Mouse (Mus musculus) ES-E14 (cell line): ENCODE data around the gene Rabep1.

Experiments used
- CHD2 ChIP-seq: IDR thresholded peaks from 2 replicates; pipeline ENCODE4 v1.6.1; 2014; ENCODE audit warnings: mild to moderate bottlenecking, low read depth, low read length, inconsistent platforms
- HCFC1 ChIP-seq: IDR thresholded peaks from 2 replicates; pipeline ENCODE4 v1.6.1; 2012; ENCODE audit warnings: low read length, inconsistent platforms, borderline replicate concordance; ENCODE audit not compliant: insufficient read depth
- MAFK ChIP-seq: IDR thresholded peaks from 2 replicates; pipeline ENCODE4 v1.6.1; 2014; ENCODE audit warnings: mild to moderate bottlenecking, low read depth, low read length, inconsistent platforms; ENCODE audit not compliant: insufficient read depth
- ZC3H11A ChIP-seq: IDR thresholded peaks from 2 replicates; pipeline ENCODE4 v1.6.1; 2012; ENCODE audit warnings: low read depth, mild to moderate bottlenecking, inconsistent platforms, low read length, borderline replicate concordance

- no peak for TF ChIP-seq MAFK
- no peak for TF ChIP-seq ZC3H11A
- TF ChIP-seq HCFC1: no peak
- TF ChIP-seq CHD2: no peak
Measured at GRCm38 (mm10) chr11:70891616-70892015, 47.0 kb downstream of the Rabep1 start.
